Mouse (Mus musculus) urinary bladder, adult 18-20 months (tissue): ENCODE data around the gene Nol10.
A peak's percentile ranks its signal among the peaks of the same experiment; 100 is the strongest.

Source experiments
- DNase-seq, 2 experiments: peaks; one replicate each; pipeline ENCODE4 v3.0.0; 2022; ENCODE audit warnings: low spot score in 2 of 2, mixed read lengths in 2 of 2

Nol10 gene

DNA sequence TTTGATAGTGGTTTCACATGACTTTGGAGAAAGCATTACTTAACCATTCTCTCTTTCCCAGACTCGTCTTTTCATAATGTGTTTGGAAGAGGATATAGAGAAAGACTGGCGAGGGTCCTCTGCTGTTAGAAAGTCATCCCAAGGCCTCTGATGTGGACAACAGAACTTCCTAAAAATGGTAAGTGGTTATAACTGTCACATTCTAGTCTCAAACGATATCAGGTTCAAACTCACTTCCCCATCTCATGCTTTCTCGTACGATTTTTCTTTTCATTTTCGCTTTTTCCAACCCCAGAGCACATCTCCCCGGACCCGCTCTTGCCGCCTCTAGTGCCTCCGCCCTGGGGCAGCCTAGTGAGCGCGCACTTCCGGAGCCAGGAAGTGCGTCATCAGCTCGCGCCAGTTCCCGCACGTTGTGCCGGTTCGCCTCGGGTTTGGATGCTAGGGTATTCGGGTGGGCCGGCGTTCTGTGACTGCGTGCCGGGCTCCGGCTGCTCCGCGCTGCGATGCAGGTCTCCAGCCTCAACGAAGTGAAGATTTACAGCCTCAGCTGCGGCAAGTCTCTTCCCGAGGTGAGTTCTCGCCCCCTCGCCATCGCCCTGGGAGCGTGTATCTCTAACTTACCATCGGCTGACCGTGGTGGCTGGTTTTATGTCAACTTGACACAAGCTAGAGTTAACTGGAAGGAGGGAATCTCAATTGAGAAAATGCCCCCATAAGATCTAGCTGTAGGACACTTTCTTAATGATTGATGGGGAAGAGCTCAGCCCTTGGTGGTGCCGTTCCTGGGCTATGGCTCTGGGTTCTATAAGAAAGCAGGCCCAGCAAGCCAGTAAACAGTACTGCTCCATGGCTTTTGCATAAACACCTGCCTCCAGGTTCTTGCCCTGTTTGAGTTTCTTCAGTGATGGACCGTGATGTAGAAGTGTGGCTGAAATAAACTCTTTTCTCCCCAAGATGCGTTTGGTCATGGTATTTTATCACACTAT is at the start of gene Nol10:
Gene Nol10, plus strand, starts transcription at position 411 of the 989 bp plus-strand sequence.
- DNase-seq, result peak; percentile 70 to 76

DNA sequence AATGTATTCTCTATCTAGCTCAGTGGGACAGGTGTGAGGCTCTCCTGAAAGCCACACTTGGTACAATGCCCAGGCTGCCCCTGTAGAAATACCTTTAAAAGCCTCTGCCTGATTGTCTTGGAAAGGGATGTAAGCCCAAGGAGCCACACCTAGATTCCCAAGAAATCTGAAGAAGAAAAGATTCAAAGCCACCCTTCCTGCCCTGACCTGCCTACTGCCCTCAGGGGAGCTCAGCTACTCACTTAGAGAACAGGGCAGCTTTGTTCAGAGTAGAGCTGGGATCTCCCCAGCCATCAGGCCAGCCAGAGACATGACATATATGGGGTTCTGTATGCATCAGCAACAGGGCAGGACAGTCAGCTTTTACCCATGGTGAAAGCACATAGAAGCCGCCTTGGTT is 48.4 kb upstream of the Nol10 start:
- no peak for DNase-seq

DNA sequence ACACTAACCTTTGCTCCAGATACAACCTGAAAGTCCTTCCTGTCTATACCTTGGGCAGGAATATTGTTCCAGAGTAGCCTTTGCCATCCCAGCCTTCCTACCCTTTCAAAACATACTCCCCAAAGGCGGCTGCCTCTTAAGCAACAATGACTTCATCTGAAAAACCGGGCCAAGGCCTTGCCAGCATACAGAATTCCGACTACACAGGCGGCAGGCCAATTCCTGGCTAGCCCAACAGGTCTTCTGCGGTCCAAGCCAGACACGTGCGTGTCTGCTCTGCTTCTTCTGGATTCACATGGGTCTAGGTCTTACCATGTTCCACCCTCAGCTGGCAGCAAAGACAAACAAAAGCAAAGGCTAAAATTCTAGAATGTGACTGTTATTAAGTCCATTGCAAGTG is 42.8 kb upstream of the Nol10 start:
- DNase-seq, result no peak

DNA sequence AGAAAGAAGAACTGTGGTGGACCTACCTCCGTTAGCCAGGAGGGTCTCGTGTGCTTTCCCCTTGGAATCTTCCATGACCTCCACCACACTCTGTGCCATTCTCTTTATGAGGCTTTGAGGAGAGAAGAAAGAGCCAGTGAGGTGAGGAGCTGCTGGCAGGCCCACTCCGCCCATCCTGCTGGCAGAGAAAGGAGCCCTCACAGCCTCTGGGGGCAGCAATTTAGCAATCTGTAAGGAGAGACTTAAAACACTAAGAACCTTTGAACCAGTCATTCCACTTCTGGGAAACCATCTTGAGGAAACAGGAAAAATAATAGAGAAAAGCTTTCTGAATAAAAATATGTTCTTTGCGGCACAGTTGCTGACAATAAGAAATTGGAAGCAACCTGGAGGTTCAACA is 40.0 kb upstream of the Nol10 start:
- no peak for DNase-seq

DNA sequence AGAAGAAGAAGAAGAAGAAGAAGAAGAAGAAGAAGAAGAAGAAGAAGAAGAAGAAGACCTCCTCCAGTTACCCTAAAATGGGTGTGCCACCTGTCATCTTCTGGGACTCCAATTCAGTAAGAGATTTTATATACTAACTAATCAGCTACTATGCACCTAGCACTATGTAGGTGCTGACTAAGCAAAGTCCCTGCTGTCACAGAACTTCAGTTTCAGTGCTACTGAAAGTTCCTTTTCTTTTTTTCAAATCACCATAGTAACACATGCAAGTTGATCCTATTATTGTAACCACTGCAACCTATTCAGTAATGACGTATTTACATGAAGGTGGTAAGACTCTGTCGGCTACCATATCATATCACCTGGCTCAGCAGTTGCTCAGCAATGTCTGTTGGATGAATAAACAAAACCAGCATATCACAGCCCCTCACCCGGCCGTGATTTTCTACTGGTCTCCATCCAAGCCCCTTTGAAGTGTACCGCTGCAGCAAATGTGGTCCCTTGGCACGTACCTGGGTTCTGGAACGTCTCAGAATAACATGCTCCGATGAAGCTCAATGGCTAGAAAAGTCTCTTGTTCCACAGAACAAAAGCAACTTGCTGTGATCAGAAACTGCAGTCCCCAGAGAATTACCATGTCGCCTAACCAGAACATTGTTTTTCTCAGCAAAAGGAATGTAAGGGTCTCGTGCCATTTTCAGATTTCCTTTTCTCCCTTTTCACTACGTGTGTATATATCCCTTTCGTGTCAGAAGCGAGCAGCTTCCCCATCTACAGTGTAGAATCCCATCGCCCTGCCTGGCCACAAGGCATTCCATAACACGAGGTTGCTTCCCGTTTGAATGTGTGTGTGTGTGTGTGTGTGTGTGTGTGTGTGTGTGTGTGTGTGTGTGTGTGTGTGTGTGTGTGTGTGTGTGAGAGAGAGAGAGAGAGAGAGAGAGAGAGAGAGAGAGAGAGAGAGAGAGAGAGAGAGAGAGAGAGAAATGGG is 37.1 kb upstream of the Nol10 start:
- DNase-seq, result no peak

DNA sequence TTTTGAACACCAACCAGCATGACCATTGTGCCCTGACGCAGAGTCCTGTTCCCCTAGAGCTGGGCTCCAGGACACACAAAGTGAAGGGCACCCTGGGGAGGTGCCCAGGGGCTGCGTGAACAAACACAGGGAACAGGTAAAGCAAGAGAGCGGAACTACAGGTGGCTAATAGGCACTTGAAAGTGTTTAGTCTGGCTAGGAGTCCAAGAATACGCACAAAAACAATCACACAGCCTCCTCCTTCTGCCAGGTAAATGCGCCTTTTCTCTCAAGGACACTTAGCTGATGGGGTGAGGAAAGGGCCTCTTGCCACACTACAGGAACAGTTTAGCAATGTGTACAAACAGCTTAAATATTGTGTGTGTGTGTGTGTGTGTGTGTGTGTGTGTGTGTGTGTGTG is 32.2 kb upstream of the Nol10 start:
- no peak for DNase-seq

DNA sequence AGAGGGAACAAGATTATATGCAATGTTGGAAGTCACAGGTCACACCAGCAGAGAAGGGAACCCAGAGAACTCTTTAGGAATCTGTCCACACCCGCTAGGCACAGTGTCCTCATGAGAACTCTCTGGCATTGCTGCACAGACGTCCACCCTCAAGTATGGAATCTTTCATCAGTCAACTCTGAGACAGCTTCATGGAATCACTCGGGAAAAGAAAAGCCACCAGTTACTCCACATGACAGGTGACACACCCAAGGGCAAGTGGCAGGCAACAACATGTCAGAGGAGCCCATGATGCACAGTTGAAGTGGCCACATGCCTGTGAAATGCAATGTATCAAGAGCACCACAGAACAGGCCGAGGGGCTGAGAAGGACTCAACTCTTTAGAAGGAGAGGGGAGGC is 30.3 kb upstream of the Nol10 start:
- DNase-seq, result no peak

DNA sequence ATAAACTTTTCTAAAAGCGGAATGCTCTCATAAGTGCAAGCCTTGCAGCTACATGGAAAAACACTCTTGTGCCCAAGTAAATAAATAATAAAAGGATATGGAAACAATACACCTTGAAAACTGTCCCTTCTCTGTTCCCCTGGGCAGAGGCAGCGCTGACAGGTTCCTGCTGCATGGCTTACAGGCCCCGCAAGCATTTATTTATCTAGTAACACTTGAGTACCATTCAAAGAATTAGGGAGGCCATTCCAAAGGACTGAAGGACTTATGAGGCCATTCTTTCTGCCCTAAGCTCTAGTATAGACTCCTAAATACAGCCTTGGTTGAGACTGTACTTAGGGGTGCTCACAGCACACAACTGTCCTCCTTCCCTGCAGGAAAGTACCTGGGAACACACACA is 29.8 kb upstream of the Nol10 start:
- DNase-seq, result no peak

DNA sequence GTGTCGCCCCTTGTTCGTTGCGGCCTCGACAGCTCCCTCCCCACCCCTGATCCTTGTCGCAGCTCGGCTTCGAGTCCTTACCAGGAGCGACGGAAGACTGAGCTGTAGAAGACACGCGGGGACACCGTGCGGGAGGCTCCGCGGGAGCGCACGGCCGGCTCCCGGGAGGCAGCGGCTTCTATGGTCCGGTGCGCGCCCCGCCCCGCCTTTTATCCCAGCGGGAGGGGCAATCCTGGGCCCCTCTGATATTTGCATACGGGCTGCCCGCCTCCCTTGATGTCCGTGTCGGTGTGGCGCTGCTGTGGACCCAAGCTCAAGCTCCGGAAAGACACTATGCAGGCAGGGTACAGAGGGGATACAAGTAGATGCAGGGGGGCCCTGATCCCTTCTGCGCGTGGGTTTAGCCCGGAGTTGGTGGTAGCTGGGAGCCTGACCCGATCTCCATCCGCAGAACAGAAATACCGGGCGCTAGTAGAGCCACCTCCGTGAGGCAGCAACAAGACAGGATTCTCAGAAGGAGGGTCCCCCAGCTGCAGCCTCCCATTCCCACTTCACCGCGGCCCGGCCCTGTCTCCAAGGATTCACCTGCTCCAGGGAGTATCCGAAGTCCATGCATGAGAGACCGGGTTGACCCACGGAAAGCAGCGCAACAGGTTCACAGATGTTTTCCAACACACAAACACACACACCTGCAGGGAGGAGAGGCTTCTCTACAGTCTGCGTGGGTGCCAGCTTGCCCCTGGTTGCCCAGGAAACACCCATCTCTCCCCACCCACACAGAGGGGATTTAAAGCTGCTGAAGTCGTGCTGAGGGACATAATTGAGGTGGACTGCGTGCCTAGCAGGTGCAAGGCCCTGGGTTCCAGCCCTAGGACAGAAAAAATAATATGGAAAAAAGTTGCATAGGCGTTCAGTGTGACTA is 23.4 kb upstream of the Nol10 start:
- peak in 1 of 2 experiments; percentile 25 for DNase-seq

DNA sequence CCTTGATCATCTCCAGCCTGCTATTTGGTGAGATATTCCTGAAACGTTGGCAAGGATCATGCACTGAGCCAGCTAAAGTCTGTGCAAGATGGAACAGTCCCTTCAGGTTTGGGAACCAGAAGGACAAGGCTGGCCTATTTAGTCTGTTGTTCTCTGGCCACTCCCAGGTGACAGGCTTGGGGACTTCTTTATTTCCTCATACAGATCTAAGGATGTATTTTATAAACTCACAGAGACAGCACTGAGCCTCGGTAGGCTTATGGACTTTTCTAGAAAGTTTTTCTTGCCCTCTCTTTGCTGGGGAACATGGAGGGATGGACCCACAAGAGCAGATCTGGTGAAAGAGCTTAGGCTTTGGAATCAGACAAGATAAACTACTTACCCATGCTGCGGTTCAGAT is 19.0 kb upstream of the Nol10 start, which contains the start of gene Atp6v1c2:
Gene Atp6v1c2, minus strand, starts transcription at position 101 of the 400 bp plus-strand sequence.
- DNase-seq, result no peak

DNA sequence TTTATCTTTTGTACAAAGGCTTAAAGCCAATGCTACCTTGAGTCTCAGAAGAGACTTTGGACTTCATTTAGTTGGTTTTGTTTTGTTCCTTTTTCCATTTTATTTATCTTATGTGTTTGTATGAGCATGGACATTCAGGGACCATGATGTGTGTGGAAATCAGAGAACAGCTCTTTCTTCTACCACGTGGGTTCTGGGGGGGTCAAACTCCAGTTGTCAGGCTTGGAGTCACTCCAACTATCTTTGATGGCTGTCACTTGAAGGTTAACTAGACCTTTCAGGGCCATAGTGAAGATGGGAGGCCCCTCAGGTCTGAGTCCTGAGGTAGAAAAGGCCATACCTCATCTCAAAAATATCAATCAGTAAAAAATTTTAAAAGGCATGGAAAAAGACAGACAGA is 14.8 kb upstream of the Nol10 start:
- DNase-seq, result no peak

DNA sequence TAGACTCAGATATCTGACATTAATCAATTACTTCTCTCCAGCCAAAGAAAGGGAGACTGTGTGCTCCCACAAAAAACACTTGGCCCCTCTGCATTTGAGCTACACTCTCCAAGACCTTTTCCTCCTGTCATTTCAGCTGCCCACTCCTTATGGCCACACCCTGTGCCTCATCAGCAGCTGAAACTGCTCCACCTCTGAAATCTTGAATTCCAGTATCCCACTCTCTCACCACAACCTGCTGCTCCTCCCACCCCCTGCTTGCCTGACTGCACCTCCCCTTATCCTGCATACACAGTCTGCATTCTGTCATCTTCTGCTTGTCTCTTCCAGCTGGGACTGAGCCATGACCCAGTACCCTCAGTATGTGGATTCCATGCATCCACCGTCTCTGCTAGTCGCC is 9.9 kb upstream of the Nol10 start:
- DNase-seq, result no peak

DNA sequence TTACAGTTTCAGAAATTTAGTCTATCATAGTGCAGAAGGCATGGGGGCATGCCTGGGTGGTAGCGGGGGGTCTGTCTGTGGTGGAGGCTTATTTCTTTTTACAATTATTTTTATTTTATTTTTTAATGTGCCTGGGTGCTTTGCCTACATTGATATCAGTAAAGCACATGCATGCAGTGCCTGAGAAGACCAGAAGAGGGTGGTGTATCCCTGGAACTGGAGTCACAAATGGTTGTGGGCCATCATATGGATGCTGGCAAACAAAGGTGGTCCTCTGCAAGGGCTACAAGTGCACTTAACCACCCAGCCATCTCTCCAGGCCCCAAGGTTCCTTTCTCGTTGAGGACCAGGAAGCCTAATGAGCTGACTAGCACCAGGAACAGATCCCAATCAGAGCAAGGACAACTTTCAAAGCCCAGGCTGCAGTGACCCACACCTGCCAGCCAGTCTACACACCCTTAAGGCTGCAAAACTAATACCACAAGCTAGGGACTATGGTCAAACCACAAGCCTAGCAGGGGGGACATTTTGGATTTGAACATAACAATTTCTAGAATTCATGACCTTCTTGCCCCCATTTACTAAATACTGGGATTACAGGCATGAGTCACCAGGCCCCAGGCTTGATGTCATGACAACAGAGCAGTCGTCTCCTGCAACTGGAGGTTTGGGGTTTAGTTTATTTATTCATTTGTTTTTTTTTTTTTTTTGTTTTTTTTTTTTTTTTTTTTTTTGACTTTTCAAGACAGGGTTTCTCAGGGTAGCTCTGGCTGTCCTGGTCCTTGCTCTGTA is 8.9 kb upstream of the Nol10 start:
- DNase-seq, result no peak

DNA sequence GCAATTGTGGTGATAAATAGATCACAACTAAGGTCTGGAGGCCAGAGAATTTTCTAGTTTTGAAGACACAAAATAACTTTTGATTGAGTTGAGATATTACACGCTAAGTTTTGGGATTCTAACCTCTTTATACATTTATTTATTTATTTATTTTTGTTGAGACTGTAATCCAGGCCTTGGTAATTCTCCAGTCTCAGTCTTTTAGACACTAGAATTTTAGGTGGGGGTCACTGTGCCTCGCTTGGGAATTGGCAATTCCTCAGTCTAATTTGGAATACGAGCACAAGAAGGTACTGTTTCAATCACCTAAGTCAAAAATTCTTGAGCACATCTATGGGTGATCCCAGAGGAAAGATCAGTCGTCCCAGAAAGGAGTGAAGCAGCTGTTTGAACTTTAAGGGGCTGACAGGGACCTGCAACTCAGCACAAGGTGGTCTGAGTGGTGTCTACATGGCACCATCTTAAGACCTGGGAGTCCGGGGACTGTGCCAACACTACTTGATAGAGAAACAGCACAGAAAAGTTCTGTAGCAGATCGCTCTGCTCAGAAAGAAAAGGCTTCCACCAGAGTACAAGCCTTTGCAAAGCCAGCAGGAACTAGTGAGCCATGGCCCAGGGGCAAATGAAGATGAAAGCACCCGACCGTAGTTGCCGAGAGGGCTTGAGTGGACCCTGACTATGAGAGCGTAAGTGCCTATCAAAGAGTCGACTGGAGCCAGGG is 771 bp upstream of the Nol10 start:
- DNase-seq, result no peak

DNA sequence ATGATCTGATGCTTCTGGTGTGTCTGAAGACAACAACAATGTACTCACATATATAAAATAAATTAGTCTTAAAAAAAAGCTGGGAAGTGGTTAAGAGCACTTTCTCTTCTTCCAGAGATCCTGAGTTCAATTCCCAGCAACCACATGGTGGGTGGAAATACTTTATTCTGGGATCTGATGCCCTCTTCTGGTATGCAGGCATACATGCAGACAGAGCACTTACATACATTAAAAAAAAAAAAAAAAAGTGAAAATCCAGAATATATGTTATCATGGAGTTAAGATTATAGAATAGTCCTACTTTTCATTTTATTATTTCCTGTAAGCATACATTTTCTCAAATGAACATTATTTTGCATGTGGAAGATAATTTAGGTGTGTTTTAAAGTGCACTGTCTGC is 1.8 kb downstream of the Nol10 start:
- DNase-seq, result no peak

DNA sequence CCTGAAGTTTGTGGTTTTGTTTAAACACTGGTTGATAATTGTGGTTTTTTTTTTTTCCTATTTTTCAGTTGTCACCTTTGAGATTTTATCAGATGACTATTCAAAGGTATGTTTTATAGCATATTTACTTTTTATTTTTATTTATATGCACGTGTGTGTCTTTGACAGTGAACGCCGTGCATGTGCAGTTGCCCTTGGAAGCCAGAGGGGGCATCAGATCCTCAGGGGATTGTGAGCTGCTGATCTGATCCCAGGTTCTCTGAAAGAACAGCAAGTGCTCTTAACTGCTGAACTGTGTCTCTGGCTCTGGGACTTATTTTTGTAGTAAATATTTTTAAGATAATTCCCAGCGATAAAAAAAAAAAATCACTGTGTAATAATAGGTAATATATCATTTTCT is 8.6 kb downstream of the Nol10 start:
- no peak for DNase-seq

DNA sequence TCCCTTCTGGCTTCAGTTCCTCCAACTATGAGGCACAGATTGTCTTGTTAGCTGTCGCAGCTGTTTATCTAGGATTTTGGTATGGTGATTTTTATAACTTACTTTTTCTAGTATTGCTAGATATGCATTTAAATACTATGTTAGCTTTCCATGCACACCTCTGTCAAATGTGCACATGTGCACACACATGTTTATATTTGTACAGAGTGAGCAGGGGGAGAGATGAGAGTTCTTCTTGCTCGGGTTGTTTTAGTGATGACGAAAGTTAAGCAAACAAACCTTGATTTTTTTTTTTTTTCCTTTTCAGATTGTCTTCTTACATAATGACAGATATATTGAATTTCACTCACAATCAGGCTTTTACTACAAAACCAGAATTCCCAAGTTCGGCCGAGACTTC is 9.5 kb downstream of the Nol10 start:
- no peak for DNase-seq

DNA sequence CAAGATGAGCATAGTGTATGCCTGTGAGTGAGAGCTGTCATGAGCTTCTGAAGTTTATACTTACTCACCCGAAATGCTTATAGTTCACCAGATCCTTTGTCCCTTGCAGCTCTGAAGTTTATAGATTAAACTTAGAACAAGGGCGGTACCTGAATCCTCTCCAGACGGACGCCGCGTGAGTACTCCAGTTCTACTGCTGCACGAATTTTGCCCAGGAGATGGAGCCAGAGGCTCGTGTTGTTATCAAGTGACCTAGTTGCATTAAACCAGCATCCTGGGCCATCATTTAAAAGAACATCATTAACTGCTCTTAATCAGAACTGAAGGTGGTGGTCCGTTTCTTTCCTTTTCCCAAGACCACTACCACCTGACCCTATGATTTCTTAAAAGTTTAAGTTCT is 10.7 kb downstream of the Nol10 start:
- DNase-seq, result no peak

DNA sequence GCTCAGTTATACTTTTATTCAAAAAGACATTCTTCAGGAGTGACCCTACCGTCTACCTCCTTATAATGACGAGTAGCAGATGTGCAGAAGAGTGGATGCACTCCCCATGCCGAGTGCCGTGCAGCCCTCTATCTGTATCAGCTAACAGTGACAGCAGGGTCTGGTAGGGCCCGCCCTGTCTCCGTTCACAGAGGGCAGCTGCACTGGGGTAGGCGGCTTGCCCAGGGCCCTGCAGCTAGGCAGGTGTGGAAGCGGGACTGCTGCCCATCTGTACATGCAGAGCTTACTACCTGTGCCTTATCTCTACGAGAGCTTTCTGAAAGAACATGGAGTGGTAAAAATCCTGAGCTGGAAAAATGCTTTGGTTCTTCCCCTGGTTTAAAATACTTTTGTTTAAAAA is 11.8 kb downstream of the Nol10 start:
- no peak for DNase-seq

DNA sequence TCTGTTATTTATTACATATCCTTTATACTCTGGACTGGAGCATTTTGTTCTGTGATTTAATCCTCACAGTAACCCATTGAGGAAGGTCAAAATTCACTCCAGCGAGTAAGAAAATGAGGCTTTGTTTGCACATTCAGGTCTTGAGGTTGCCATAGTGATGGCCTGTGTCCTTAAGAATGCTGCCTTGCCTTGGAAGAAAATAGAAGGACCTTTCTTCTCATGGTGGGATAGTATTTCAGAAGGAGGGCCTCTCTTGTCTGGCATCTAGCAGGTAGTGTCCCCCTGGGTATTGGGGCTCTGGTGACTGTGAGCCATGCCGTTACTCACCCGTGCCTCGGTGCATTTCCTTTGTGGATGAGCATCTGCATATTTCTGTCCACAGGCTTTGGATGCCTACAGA is 12.4 kb downstream of the Nol10 start:
- no peak for DNase-seq
